Mouse (Mus musculus): ENCODE data around the gene Slc25a13. TPM values are rescaled to one million over a fixed set of nuclear protein-coding genes. Genes with fewer than 3 reads are reported as not detected.

Gene Slc25a13
- total and polyA plus RNA-seq, 3 experiments, result not detected

DNA sequence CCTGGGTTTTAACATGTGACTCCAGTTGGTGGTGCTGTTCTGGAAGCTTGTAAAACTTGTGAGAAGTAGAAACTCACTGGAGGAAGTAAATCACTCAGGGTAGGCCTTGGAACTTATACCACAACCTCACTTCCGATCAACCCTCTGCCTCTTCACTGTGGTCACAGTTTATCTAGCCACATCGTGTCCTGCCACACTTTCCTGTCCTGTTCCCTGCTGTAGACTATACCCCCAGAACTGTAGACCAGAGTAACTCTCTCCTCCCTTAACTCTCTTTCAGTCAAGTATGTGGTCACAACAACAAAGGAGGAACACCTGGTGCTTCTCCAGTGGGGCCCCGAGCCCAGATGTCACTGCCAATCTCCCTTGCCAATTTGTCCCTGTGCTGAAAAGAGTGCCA, 67.6 kb downstream of the Slc25a13 start:
- Histone ChIP-seq H3K4me1 (ENCODE audit: control insufficient read depth in 1 of 2, insufficient read depth in 2 of 2) (peaks cover 0 to 11% of the 10 kb centered on the region in 2 experiments; a peak in 2 of 4 replicates), H3K4me2 (ENCODE audit: insufficient read depth, low read depth, poor library complexity, severe bottlenecking) (no peak overlapping the region), H3K27ac (ENCODE audit: insufficient read depth, low read depth) (no peak overlapping the region), H3K27me3 (replicated peaks) (no peaks in the 10 kb centered on the region), H3K9ac (ENCODE audit: insufficient read depth, low read depth) (no peak overlapping the region), H3K4me3 (replicated peaks in 1 of 3; ENCODE audit: low read depth in 2 of 3, low read length in 2 of 3, poor library complexity in 1 of 3) (no peak overlapping the region), H3K9me3 (replicated peaks; ENCODE audit: low read length) (no peaks in the 10 kb centered on the region), H3K79me2 (replicated peaks; ENCODE audit: control insufficient read depth, extremely low read depth, insufficient read depth, poor library complexity, severe bottlenecking) (no peaks in the 10 kb centered on the region), H3K36me3 (replicated peaks in 1 of 2; ENCODE audit: control insufficient read depth in 1 of 2, insufficient read depth in 1 of 2, low read length in 1 of 2) (no peaks in the 10 kb centered on the region)
- dilution Hi-C loops (cut with MboI; ENCODE audit: extremely low pct_ligation_motif_present, extremely low pct_unique_long_range_greater_than_20kb, low sequenced_read_pairs) (no loop called here), in situ Hi-C loops (cut with MboI; ENCODE audit: low pct_ligation_motif_present, low pct_unique_long_range_greater_than_20kb, low sequenced_read_pairs) (no loop called here)
- TF ChIP-seq PAX5 (IDR thresholded peaks at IDR 0.05; ENCODE audit: low read length), result no peak
- no peak for TF ChIP-seq E2F4 (IDR thresholded peaks at IDR 0.05; ENCODE audit: insufficient replicate concordance, low read depth, low read length)
- no peak for TF ChIP-seq IRF4 (IDR thresholded peaks at IDR 0.05; ENCODE audit: low read depth, low read length)
- no peak for TF ChIP-seq UBTF (IDR thresholded peaks at IDR 0.05; ENCODE audit: low read depth, low read length)
- TF ChIP-seq BHLHE40 (IDR thresholded peaks at IDR 0.05; ENCODE audit: low read depth, low read length), result no peak
- TF ChIP-seq POLR2AphosphoS2 (IDR thresholded peaks at IDR 0.05; ENCODE audit: low read depth, low read length), result no peak
- no peak for TF ChIP-seq TBP (conservative IDR thresholded peaks at IDR 0.05; ENCODE audit: low read depth, low read length)
- TF ChIP-seq USF2 (conservative IDR thresholded peaks at IDR 0.05; ENCODE audit: low read depth, low read length), result no peak
- TF ChIP-seq ELF1 (IDR thresholded peaks at IDR 0.05; ENCODE audit: low read depth, low read length), result no peak
- TF ChIP-seq ZKSCAN1 (IDR thresholded peaks at IDR 0.05; ENCODE audit: borderline replicate concordance, low read depth, low read length), result no peak
- no peak for TF ChIP-seq KAT2A (IDR thresholded peaks at IDR 0.05; ENCODE audit: insufficient replicate concordance, low read length)
- no peak for TF ChIP-seq HCFC1 (IDR thresholded peaks at IDR 0.05; ENCODE audit: low read depth, low read length)
- TF ChIP-seq MAX (IDR thresholded peaks at IDR 0.05; ENCODE audit: low read length), result no peak
- TF ChIP-seq USF1 (IDR thresholded peaks at IDR 0.05; ENCODE audit: low read depth, low read length), result no peak
- no peak for TF ChIP-seq CHD2 (IDR thresholded peaks at IDR 0.05; ENCODE audit: low read length)
- no peak for TF ChIP-seq POLR2A (IDR thresholded peaks at IDR 0.05; ENCODE audit: low read depth, low read length)
- no peak for TF ChIP-seq NRF1 (IDR thresholded peaks at IDR 0.05; ENCODE audit: low read depth, low read length)
- TF ChIP-seq SIN3A (IDR thresholded peaks at IDR 0.05; ENCODE audit: low read length), result no peak
- no peak for TF ChIP-seq NELFE (IDR thresholded peaks at IDR 0.05; ENCODE audit: low read depth, low read length)
- no peak for DNase-seq (ENCODE audit: extremely low read depth)

DNA sequence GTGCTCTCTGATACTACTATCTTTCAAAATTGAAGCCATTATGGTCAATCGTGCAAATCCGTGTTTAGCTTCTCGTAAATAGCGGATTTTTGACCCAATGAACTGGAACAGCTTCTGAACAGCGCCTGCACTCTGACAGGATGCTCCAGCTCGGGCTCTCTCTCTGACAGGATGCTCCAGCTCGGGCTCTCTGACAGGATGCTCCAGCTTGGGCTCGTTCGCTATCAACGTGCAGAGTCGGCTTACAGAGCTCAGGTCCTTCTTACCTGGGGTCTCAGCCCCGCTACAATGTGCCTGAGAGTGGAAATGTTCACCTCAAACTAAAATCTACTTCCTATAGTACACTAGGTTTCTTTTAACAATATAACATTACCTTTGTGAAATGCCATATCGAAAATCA, 71.6 kb downstream of the Slc25a13 start:
- in situ Hi-C loops (cut with MboI; ENCODE audit: low pct_ligation_motif_present, low pct_unique_long_range_greater_than_20kb, low sequenced_read_pairs), result no loop called here
- no peaks in the 10 kb centered on the region for H3K36me3 ChIP-seq (replicated peaks in 1 of 2; ENCODE audit: control insufficient read depth in 1 of 2, insufficient read depth in 1 of 2, low read length in 1 of 2)
- DNase-seq (ENCODE audit: extremely low read depth), result no peak

More for the DNA sequence above, 71.6 kb downstream of the Slc25a13 start:
- TF ChIP-seq MEF2A (IDR thresholded peaks at IDR 0.05; ENCODE audit: borderline replicate concordance, low read depth, low read length), result no peak
- no peak for TF ChIP-seq ZKSCAN1 (IDR thresholded peaks at IDR 0.05; ENCODE audit: borderline replicate concordance, low read depth, low read length)
- no peak for TF ChIP-seq MXI1 (IDR thresholded peaks at IDR 0.05; ENCODE audit: low read depth, low read length)
- TF ChIP-seq SMC3 (IDR thresholded peaks at IDR 0.05; ENCODE audit: low read depth, low read length), result no peak
- no peak for TF ChIP-seq RAD21 (IDR thresholded peaks at IDR 0.05; ENCODE audit: low read depth, low read length)
- no peak for TF ChIP-seq ELF1 (IDR thresholded peaks at IDR 0.05; ENCODE audit: low read depth, low read length)
- TF ChIP-seq HCFC1 (IDR thresholded peaks at IDR 0.05; ENCODE audit: low read depth, low read length), result no peak
- no peak for TF ChIP-seq PAX5 (IDR thresholded peaks at IDR 0.05; ENCODE audit: low read length)
- TF ChIP-seq JUN (IDR thresholded peaks at IDR 0.05; ENCODE audit: insufficient read depth, low read depth, low read length), result no peak
- TF ChIP-seq TBP (conservative IDR thresholded peaks at IDR 0.05; ENCODE audit: low read depth, low read length), result no peak
- no peak for TF ChIP-seq SIN3A (IDR thresholded peaks at IDR 0.05; ENCODE audit: low read length)
- TF ChIP-seq ZC3H11A (IDR thresholded peaks at IDR 0.05; ENCODE audit: low read depth, low read length), result no peak
- H3K9ac ChIP-seq (ENCODE audit: insufficient read depth, low read depth), result no peak overlapping the region
- H3K27me3 ChIP-seq (replicated peaks), result no peaks in the 10 kb centered on the region
- H3K4me3 ChIP-seq (replicated peaks in 1 of 3; ENCODE audit: low read depth in 2 of 3, low read length in 2 of 3, poor library complexity in 1 of 3), result no peak overlapping the region
- no peak overlapping the region for H3K4me2 ChIP-seq (ENCODE audit: insufficient read depth, low read depth, poor library complexity, severe bottlenecking)
- H3K9me3 ChIP-seq (replicated peaks; ENCODE audit: low read length), result no peaks in the 10 kb centered on the region
- dilution Hi-C loops (cut with MboI; ENCODE audit: extremely low pct_ligation_motif_present, extremely low pct_unique_long_range_greater_than_20kb, low sequenced_read_pairs), result no loop called here
- H3K27ac ChIP-seq (ENCODE audit: insufficient read depth, low read depth), result no peak overlapping the region
- no peaks in the 10 kb centered on the region for H3K79me2 ChIP-seq (replicated peaks; ENCODE audit: control insufficient read depth, extremely low read depth, insufficient read depth, poor library complexity, severe bottlenecking)
- H3K4me1 ChIP-seq (ENCODE audit: control insufficient read depth in 1 of 2, insufficient read depth in 2 of 2), result peaks cover 0 to 11% of the 10 kb centered on the region in 2 experiments; a peak in 2 of 4 replicates
